Mouse (Mus musculus): ENCODE measurements at regions not wholly inside any gene's neighbourhood (a gene's known extent, or its start where the extent isn't known, plus 50 kb on each side); places are given as distances from the start of the nearest gene placed in this dataset.

GRCm38 (mm10) chr14:13037426-13037825 is 214.5 kb upstream of the Cadps start:
- no peak for TF ChIP-seq CTCF (IDR thresholded peaks at IDR 0.05; ENCODE audit: borderline replicate concordance, extremely low read depth, insufficient read depth, insufficient read length)
- no peak for TF ChIP-seq POLR2A (IDR thresholded peaks at IDR 0.05; ENCODE audit: borderline replicate concordance, extremely low read depth, insufficient read depth, insufficient read length, poor library complexity, severe bottlenecking)

All from brain, embryonic 14.5 days (tissue).